Mouse (Mus musculus) CD4-positive naive resting alpha-beta T cell, adult 76 days (primary cell): Measurements from ENCODE around the gene Actr3. TPM values are rescaled to one million over a fixed set of nuclear protein-coding genes. Genes with fewer than 3 reads are reported as not detected.

Experiments
- total RNA-seq: library from RNA; stranded (reverse); gene quantifications from one replicate; pipeline ENCODE4 v1.2.4, GENCODE M21; 2023

The Actr3 gene
- 505 TPM for total RNA-seq

DNA sequence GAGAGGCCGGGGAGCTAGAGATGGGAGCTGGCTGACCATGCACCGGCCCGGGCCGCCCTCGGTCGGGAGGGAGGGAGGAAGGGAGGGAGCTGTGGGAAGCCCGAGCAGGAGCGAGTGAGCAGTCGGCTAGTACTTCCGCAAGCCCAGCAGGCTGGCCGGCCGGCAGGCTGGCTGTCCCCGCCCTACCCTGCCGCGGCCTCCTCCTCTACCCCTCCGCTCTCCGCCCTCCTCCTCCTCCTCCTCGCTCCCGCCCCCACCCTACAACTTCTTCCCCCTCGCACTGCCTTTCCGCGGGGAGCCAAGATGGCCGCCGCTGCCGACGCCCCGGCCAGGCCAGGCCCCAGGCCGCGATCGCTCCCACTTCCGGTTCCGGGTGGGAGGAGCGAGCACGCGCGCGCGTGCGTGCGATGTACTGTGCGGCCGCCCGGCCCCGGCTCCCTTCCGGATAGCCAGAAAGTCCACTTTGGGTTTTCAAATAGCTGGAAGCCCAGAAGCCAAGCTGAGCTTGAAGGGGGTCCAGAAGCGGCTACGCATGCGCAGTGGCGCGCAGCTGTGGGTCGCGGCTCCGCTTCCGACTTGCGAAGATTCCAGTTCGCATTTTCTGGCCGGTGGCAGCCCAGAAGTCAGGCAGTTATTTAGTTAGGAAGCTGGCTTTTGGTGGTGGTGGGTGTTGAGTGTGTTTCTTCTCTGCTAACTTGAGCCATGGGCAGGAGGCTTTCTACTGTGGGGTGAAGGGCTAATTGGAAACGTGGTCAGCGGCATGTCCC, at the start of gene Actr3:
TSS of gene Actr3 (minus strand) at position 359 of the 767 bp plus-strand sequence.

Other genes with a start within 250 kb of the Actr3 start
- 1.3 TPM for gene Slc35f5, start 124.9 kb upstream of the Actr3 start, total RNA-seq
- not detected for gene Gpr39, start 241.3 kb upstream of the Actr3 start, total RNA-seq